Comparison of ENCODE assay signal across 17 mouse cellular contexts in genomic region chr8:12398011-12398945, GRCm38 (mm10). TPM values are rescaled to one million over a fixed set of nuclear protein-coding genes. Genes with fewer than 3 reads are reported as not detected.
DNase-seq lines count a peak whose midpoint lies in the region; ATAC-seq and TF ChIP-seq lines count a peak whose summit lies in the region.
"Had no signal": no experiment of that assay in that cellular context is flagged by ENCODE, and none has a peak within 500 bp of the region (broad histone marks: within the 10 kb centered on the region; RNA-seq: fewer than 3 reads in every experiment).

No protein-coding gene starts in this region.

- TF ChIP-seq EP300 in stomach, postnatal 0 days (optimal IDR thresholded peaks at IDR 0.05), result no peak

- H3K4me3 ChIP-seq in cortical plate, adult 2 months (ENCODE audit: insufficient read depth, low read length), result peak overlapping the region; percentile 43
- H3K4me3 ChIP-seq in embryonic facial prominence, embryonic 11.5 days (ENCODE audit: low read depth, low read length), result peak overlapping the region; percentile 39
- H3K4me3 ChIP-seq in hindbrain, embryonic 13.5 days, result peak overlapping the region; percentile 53
- peak overlapping the region; percentile 48 for H3K4me3 ChIP-seq in midbrain, embryonic 16.5 days (ENCODE audit: low read depth, low read length)
- H3K4me3 ChIP-seq in stomach, postnatal 0 days (ENCODE audit: low read depth, low read length), result no peak overlapping the region

- H3K27me3 ChIP-seq in embryonic facial prominence, embryonic 11.5 days (ENCODE audit: control insufficient read depth, insufficient read depth, low read length), result peaks cover 65% of the 10 kb centered on the region
- peaks cover 88% of the 10 kb centered on the region for H3K27me3 ChIP-seq in hindbrain, embryonic 13.5 days
- peaks cover 22% of the 10 kb centered on the region for H3K27me3 ChIP-seq in midbrain, embryonic 16.5 days (ENCODE audit: control insufficient read depth, insufficient read depth, low read depth, low read length)
- H3K27me3 ChIP-seq in stomach, postnatal 0 days (ENCODE audit: control insufficient read depth, insufficient read depth, low read length), result peaks cover 48% of the 10 kb centered on the region

- WGBS in embryonic facial prominence, embryonic 11.5 days, result 2% methylated on average over 21 of the region's 21 CpGs
- WGBS in hindbrain, embryonic 13.5 days, result 3% methylated on average over 21 of the region's 21 CpGs
- 3% methylated on average over 21 of the region's 21 CpGs for WGBS in midbrain, embryonic 16.5 days
- 5% methylated on average over 21 of the region's 21 CpGs for WGBS in stomach, postnatal 0 days

- no peak for TF ChIP-seq CTCF in cortical plate, adult 2 months (IDR thresholded peaks at IDR 0.05; ENCODE audit: extremely low read depth, insufficient read depth, low read length)
- TF ChIP-seq CTCF in stomach, postnatal 0 days (IDR thresholded peaks at IDR 0.05; ENCODE audit: low read depth), result no peak

- no peaks in the 10 kb centered on the region for H3K36me3 ChIP-seq in embryonic facial prominence, embryonic 11.5 days (replicated peaks; ENCODE audit: control insufficient read depth, insufficient read depth, low read depth, low read length)
- H3K36me3 ChIP-seq in hindbrain, embryonic 13.5 days, result no peaks in the 10 kb centered on the region
- H3K36me3 ChIP-seq in midbrain, embryonic 16.5 days (ENCODE audit: control insufficient read depth, insufficient read depth, low read length), result no peaks in the 10 kb centered on the region
- H3K36me3 ChIP-seq in stomach, postnatal 0 days (ENCODE audit: control insufficient read depth, insufficient read depth, low read length), result no peaks in the 10 kb centered on the region
- H3K36me3 ChIP-seq: kidney, embryonic 15.5 days; limb, embryonic 13.5 days had no signal

- intact Hi-C loops in heart, postnatal 14 days (cut with DNase I), result loop anchor here (10.0 kb wide), 1 partner anchor 277 kb away; the partner anchor contains the start of gene Tubgcp3

- peak; percentile 20 for DNase-seq in embryonic facial prominence, embryonic 11.5 days (ENCODE audit: low spot score)
- DNase-seq in kidney, adult 8-10 months, result no peak
- DNase-seq in heart, postnatal 14 days, result no peak
- DNase-seq in stomach, postnatal 0 days (ENCODE audit: low spot score), result no peak
- no peak for DNase-seq in thymus, postnatal 4 days
- DNase-seq: cerebellum, postnatal 14 days; heart, postnatal 4 days; layer of hippocampus, adult 9-11 months; lung, adult 18-20 months; thymus, adult 18-20 months had no signal

- no peak for TF ChIP-seq POLR2A in cortical plate, adult 2 months (IDR thresholded peaks at IDR 0.05; ENCODE audit: extremely low read depth, insufficient read depth, low read length)

- H3K27ac ChIP-seq in cortical plate, adult 2 months (ENCODE audit: insufficient read depth, low read length), result peak overlapping the region; percentile 45
- no peak overlapping the region for H3K27ac ChIP-seq in embryonic facial prominence, embryonic 11.5 days (replicated peaks; ENCODE audit: low read depth, low read length)
- peak overlapping the region; percentile 88 for H3K27ac ChIP-seq in hindbrain, embryonic 13.5 days
- peak overlapping the region; percentile 73 for H3K27ac ChIP-seq in midbrain, embryonic 16.5 days (ENCODE audit: low read length)
- H3K27ac ChIP-seq in stomach, postnatal 0 days (replicated peaks), result no peak overlapping the region
- H3K27ac ChIP-seq: kidney, embryonic 15.5 days; limb, embryonic 13.5 days had no signal

- no peaks in the 10 kb centered on the region for H3K9me3 ChIP-seq in embryonic facial prominence, embryonic 11.5 days (replicated peaks; ENCODE audit: control insufficient read depth, low read length)
- no peaks in the 10 kb centered on the region for H3K9me3 ChIP-seq in hindbrain, embryonic 13.5 days
- no peaks in the 10 kb centered on the region for H3K9me3 ChIP-seq in midbrain, embryonic 16.5 days (replicated peaks; ENCODE audit: control insufficient read depth, low read length, poor library complexity, severe bottlenecking)
- H3K9me3 ChIP-seq in stomach, postnatal 0 days (ENCODE audit: control insufficient read depth, low read length), result no peaks in the 10 kb centered on the region
- H3K9me3 ChIP-seq: kidney, embryonic 15.5 days; limb, embryonic 13.5 days had no signal

- H3K9ac ChIP-seq in embryonic facial prominence, embryonic 11.5 days (replicated peaks; ENCODE audit: low read length), result no peak overlapping the region; the same call in none of the 2 replicates
- H3K9ac ChIP-seq in hindbrain, embryonic 13.5 days, result peak overlapping the region; percentile 83
- peak overlapping the region; percentile 66 for H3K9ac ChIP-seq in midbrain, embryonic 16.5 days (ENCODE audit: low read depth, low read length)
- H3K9ac ChIP-seq in stomach, postnatal 0 days (ENCODE audit: low read length), result no peak overlapping the region
- H3K9ac ChIP-seq: kidney, embryonic 15.5 days; limb, embryonic 13.5 days had no signal

- H3K4me2 ChIP-seq in embryonic facial prominence, embryonic 11.5 days (ENCODE audit: low read depth, low read length), result no peak overlapping the region
- H3K4me2 ChIP-seq in hindbrain, embryonic 13.5 days, result peak overlapping the region; percentile 55
- peak overlapping the region; percentile 61 for H3K4me2 ChIP-seq in midbrain, embryonic 16.5 days (ENCODE audit: low read length)
- H3K4me2 ChIP-seq in stomach, postnatal 0 days (replicated peaks; ENCODE audit: low read depth), result no peak overlapping the region

- ATAC-seq in embryonic facial prominence, embryonic 11.5 days (replicated peaks; ENCODE audit: insufficient number of reproducible peaks, low FRiP score, low TSS enrichment, low read depth), result no peak
- ATAC-seq in hindbrain, embryonic 13.5 days (ENCODE audit: low FRiP score), result no peak
- ATAC-seq in midbrain, embryonic 16.5 days, result no peak
- no peak for ATAC-seq in stomach, postnatal 0 days (ENCODE audit: low FRiP score, low TSS enrichment)

- no peaks in the 10 kb centered on the region for H3K4me1 ChIP-seq in cortical plate, adult 2 months (ENCODE audit: control insufficient read depth, insufficient read depth, low read length)
- H3K4me1 ChIP-seq in embryonic facial prominence, embryonic 11.5 days (ENCODE audit: control insufficient read depth, insufficient read depth, low read length), result peaks cover 13% of the 10 kb centered on the region
- peaks cover 53% of the 10 kb centered on the region for H3K4me1 ChIP-seq in hindbrain, embryonic 13.5 days (replicated peaks)
- peaks cover 7% of the 10 kb centered on the region for H3K4me1 ChIP-seq in midbrain, embryonic 16.5 days (ENCODE audit: control insufficient read depth, insufficient read depth, low read length)
- H3K4me1 ChIP-seq in stomach, postnatal 0 days (replicated peaks; ENCODE audit: control insufficient read depth, insufficient read depth), result no peaks in the 10 kb centered on the region

RNA-seq across cellular contexts. Expression of gene Sox1, which starts 3.2 kb away (rescaled TPM):
- polyA plus RNA-seq in cortical plate, adult 2 months (2012; rRNA removed), result 6.1 and 6.8 TPM in 2 replicates
- 1.5 and 1.8 TPM in 2 replicates for polyA plus RNA-seq in embryonic facial prominence, embryonic 11.5 days (2014; fragmentation: Nextera tagmentation; extraction: Ambion mirVana)
- polyA plus RNA-seq in hindbrain, embryonic 13.5 days (2015; fragmentation: Nextera tagmentation; extraction: Ambion mirVana), result 2.0 and 2.4 TPM in 2 replicates
- 1.6 and 2.2 TPM in 2 replicates for polyA plus RNA-seq in midbrain, embryonic 16.5 days (2015; fragmentation: Nextera tagmentation; extraction: Ambion mirVana)
- not detected for total RNA-seq in heart, postnatal 14 days (2021)
- 0.02 TPM in 1 of 2 replicates, not detected in the other for polyA plus RNA-seq in stomach, postnatal 0 days (2015; fragmentation: Nextera tagmentation; extraction: Ambion mirVana)
- total RNA-seq: heart, postnatal 4 days had no signal
- polyA plus RNA-seq: gonadal fat pad, adult 2 months; kidney, embryonic 15.5 days; limb, embryonic 13.5 days; spleen, adult 2 months had no signal

Comparison
In these comparisons a context has a peak if more than half of its experiments do, and no peak if none do; other contexts are left out.
1. H3K27ac ChIP-seq: peak in cortical plate, adult 2 months (single experiment), hindbrain, embryonic 13.5 days (single experiment) and midbrain, embryonic 16.5 days (single experiment); none in embryonic facial prominence, embryonic 11.5 days (single experiment) and stomach, postnatal 0 days (single experiment).
2. H3K4me2 ChIP-seq: peak in hindbrain, embryonic 13.5 days (single experiment) and midbrain, embryonic 16.5 days (single experiment); none in embryonic facial prominence, embryonic 11.5 days (single experiment) and stomach, postnatal 0 days (single experiment).
3. H3K9ac ChIP-seq: peak in hindbrain, embryonic 13.5 days (single experiment) and midbrain, embryonic 16.5 days (single experiment); none in embryonic facial prominence, embryonic 11.5 days (single experiment) and stomach, postnatal 0 days (single experiment).